Mouse (Mus musculus) C2C12 (cell line): ENCODE measurements at regions not wholly inside any gene's neighbourhood (a gene's known extent, or its start where the extent isn't known, plus 50 kb on each side); places are given as distances from the start of the nearest gene placed in this dataset.

Source experiments
- CEBPB ChIP-seq: IDR thresholded peaks from one replicate; pipeline ENCODE4 v1.6.1; 2011; ENCODE audit warnings: low read depth, mild to moderate bottlenecking, control low read depth, moderate library complexity
- CTCF ChIP-seq: IDR thresholded peaks from one replicate; pipeline ENCODE4 v1.5.1; 2011; ENCODE audit not compliant: control insufficient read depth, insufficient read depth, insufficient read length
- USF1 ChIP-seq: IDR thresholded peaks from one replicate; pipeline ENCODE4 v1.6.1; 2011; ENCODE audit warnings: low read depth, mild to moderate bottlenecking, control low read depth, moderate library complexity

GRCm38 (mm10) chr11:71866690-71867089 lies 117.0 kb downstream of the Wscd1 start:
- TF ChIP-seq CTCF (no peak), CEBPB (no peak), USF1 (no peak)
